Mouse (Mus musculus) kidney, adult 2 months (tissue): ENCODE results near the gene Actr1a. TPM values are rescaled to one million over a fixed set of nuclear protein-coding genes. Genes with fewer than 3 reads are reported as not detected.

ENCODE experiments used
- DNase-seq: peaks from one replicate; pipeline ENCODE4 v3.0.0; 2021
- H3K27ac ChIP-seq: fragments of 200-500 bp; 2 replicates; pipeline ENCODE4 v1.5.1; 2012; ENCODE audit warnings: low read depth, low read length, control low read depth, inconsistent platforms; ENCODE audit not compliant: insufficient read depth
- H3K27me3 ChIP-seq: fragments of 200-500 bp; replicated peaks from 2 replicates; pipeline ENCODE4 v1.6.1; 2012; ENCODE audit warnings: mild to moderate bottlenecking, moderate library complexity, low read length, inconsistent platforms; ENCODE audit not compliant: control insufficient read depth, insufficient read depth
- H3K36me3 ChIP-seq: fragments of 200-500 bp; 2 replicates; pipeline ENCODE4 v1.6.1; 2012; ENCODE audit warnings: mild to moderate bottlenecking, moderate library complexity, low read length, inconsistent platforms; ENCODE audit not compliant: control insufficient read depth, insufficient read depth
- H3K4me1 ChIP-seq: fragments of 200-500 bp; 2 replicates; pipeline ENCODE4 v1.6.1; 2011; ENCODE audit warnings: low read length; ENCODE audit not compliant: control insufficient read depth, insufficient read depth
- H3K4me3 ChIP-seq: fragments of 200-500 bp; 2 replicates; pipeline ENCODE4 v1.5.1; 2011; ENCODE audit warnings: mild to moderate bottlenecking, low read depth, low read length, control low read depth; ENCODE audit not compliant: insufficient read depth
- CTCF ChIP-seq: fragments of 200-500 bp; conservative IDR thresholded peaks from 2 replicates; pipeline ENCODE4 v1.5.1; 2011; ENCODE audit warnings: low read depth, mild to moderate bottlenecking, control low read depth, low read length, moderate library complexity, mixed read lengths; ENCODE audit not compliant: insufficient read depth, insufficient read length
- POLR2A ChIP-seq: fragments of 200-500 bp; IDR thresholded peaks from one replicate; pipeline ENCODE4 v1.6.1; 2011; ENCODE audit warnings: low read depth, low read length, control low read depth
- WGBS: fragments of 180-500 bp; shearing (Covaris S2); methylation state at CpG from one replicate; pipeline ENCODE4 v1.1.7; 2018; 5-methylcytosine and 5-hydroxymethylcytosine counted together
- polyA plus RNA-seq: library from polyadenylated mRNA; depleted of rRNA; stranded (reverse); fragments of >200 nt; gene quantifications from 2 replicates; pipeline ENCODE4 v1.2.3, GENCODE M21; 2012

Gene Actr1a
- polyA plus RNA-seq, 1 experiment, result 80.4 TPM

GRCm38 (mm10) chr19:46414486-46414885 lies 18.9 kb upstream of the Actr1a start:
- no peaks in the 10 kb centered on the region for H3K27me3 ChIP-seq
- no peak for TF ChIP-seq POLR2A
- TF ChIP-seq CTCF, result no peak
- peaks cover 12% of the 10 kb centered on the region; the same call in 1 of the 2 replicates for H3K4me1 ChIP-seq
- WGBS, result 75% methylated on average over 8 of the region's 8 CpGs
- H3K4me3 ChIP-seq, result no peak overlapping the region
- no peak overlapping the region for H3K27ac ChIP-seq
- no peaks in the 10 kb centered on the region for H3K36me3 ChIP-seq
- DNase-seq, result no peak

GRCm38 (mm10) chr19:46413969-46414368 lies 18.4 kb upstream of the Actr1a start:
- Histone ChIP-seq H3K27ac (no peak overlapping the region), H3K4me3 (no peak overlapping the region), H3K27me3 (no peaks in the 10 kb centered on the region), H3K36me3 (no peaks in the 10 kb centered on the region), H3K4me1 (peaks cover 12% of the 10 kb centered on the region; the same call in 1 of the 2 replicates)
- 84% methylated on average over 2 of the region's 2 CpGs for WGBS
- DNase-seq, result no peak
- TF ChIP-seq POLR2A (no peak), CTCF (no peak)

- H3K36me3 ChIP-seq, result no peaks in the 10 kb centered on the region
- H3K27me3 ChIP-seq, result no peaks in the 10 kb centered on the region
- TF ChIP-seq CTCF, result no peak
- no peak for TF ChIP-seq POLR2A
- H3K4me1 ChIP-seq, result peaks cover 22% of the 10 kb centered on the region
- no peak for DNase-seq
- WGBS, result 58% methylated on average over 12 of the region's 12 CpGs
- no peak overlapping the region for H3K4me3 ChIP-seq
- H3K27ac ChIP-seq, result no peak overlapping the region
Measured at GRCm38 (mm10) chr19:46412056-46412805, 16.7 kb upstream of the Actr1a start.

GRCm38 (mm10) chr19:46409506-46409905 lies 14.0 kb upstream of the Actr1a start:
- WGBS, result 71% methylated on average over 3 of the region's 3 CpGs
- Histone ChIP-seq H3K36me3 (no peaks in the 10 kb centered on the region), H3K27me3 (no peaks in the 10 kb centered on the region), H3K27ac (no peak overlapping the region), H3K4me3 (no peak overlapping the region), H3K4me1 (peaks cover 38% of the 10 kb centered on the region)
- no peak for DNase-seq
- TF ChIP-seq CTCF (no peak), POLR2A (no peak)

GRCm38 (mm10) chr19:46406592-46407386 lies 11.2 kb upstream of the Actr1a start:
- Histone ChIP-seq H3K27ac (peak overlapping the region; percentile 96), H3K36me3 (peaks cover 2% of the 10 kb centered on the region; the same call in 1 of the 2 replicates), H3K4me1 (peaks cover 48% of the 10 kb centered on the region), H3K4me3 (no peak overlapping the region), H3K27me3 (no peaks in the 10 kb centered on the region)
- peak; percentile 94 for DNase-seq
- 30% methylated on average over 8 of the region's 8 CpGs for WGBS
- TF ChIP-seq POLR2A, result peak; percentile 31
- no peak; the same call in 1 of the 2 replicates for TF ChIP-seq CTCF

GRCm38 (mm10) chr19:46404030-46404429 lies 8.5 kb upstream of the Actr1a start:
- Histone ChIP-seq H3K4me3 (no peak overlapping the region), H3K27ac (peak overlapping the region; percentile 7; the same call in 1 of the 2 replicates), H3K4me1 (peaks cover 62% of the 10 kb centered on the region), H3K27me3 (no peaks in the 10 kb centered on the region), H3K36me3 (peaks cover 4% of the 10 kb centered on the region; the same call in 1 of the 2 replicates)
- TF ChIP-seq POLR2A, result no peak
- TF ChIP-seq CTCF, result no peak
- peak; percentile 54 for DNase-seq
- WGBS, result 48% methylated on average over 1 of the region's 1 CpGs

- Histone ChIP-seq H3K36me3 (peaks cover 4% of the 10 kb centered on the region; the same call in 1 of the 2 replicates), H3K27ac (peak overlapping the region; percentile 65; the same call in 1 of the 2 replicates), H3K4me3 (no peak overlapping the region), H3K27me3 (no peaks in the 10 kb centered on the region), H3K4me1 (peaks cover 34% of the 10 kb centered on the region; the same call in 1 of the 2 replicates)
- 60% methylated on average over 7 of the region's 7 CpGs for WGBS
- peak; percentile 60 for DNase-seq
- TF ChIP-seq CTCF, result no peak
- no peak for TF ChIP-seq POLR2A
Measured at GRCm38 (mm10) chr19:46400558-46400957, 5.0 kb upstream of the Actr1a start.
